Mouse (Mus musculus) heart, postnatal 0 days (tissue): ENCODE data around the gene Cflar.

Experiments used
- CTCF ChIP-seq: IDR thresholded peaks from 2 replicates; pipeline ENCODE4 v1.5.1; 2016; ENCODE audit warnings: antibody characterized with exemption, control low read depth, low read depth
- EP300 ChIP-seq: IDR thresholded peaks from 2 replicates; pipeline ENCODE4 v1.6.1; 2016; ENCODE audit warnings: antibody characterized with exemption, low read depth

GRCm38 (mm10) chr1:58801558-58802285 is 90.4 kb downstream of the Cflar start:
- TF ChIP-seq CTCF (no peak), EP300 (no peak)
